Mouse (Mus musculus): Measurements from ENCODE around the gene Svop. TPM values are rescaled to one million over a fixed set of nuclear protein-coding genes. Genes with fewer than 3 reads are reported as not detected.

Svop gene
- total and polyA plus RNA-seq, 3 experiments, result 0.05 TPM; not detected in 2

DNA sequence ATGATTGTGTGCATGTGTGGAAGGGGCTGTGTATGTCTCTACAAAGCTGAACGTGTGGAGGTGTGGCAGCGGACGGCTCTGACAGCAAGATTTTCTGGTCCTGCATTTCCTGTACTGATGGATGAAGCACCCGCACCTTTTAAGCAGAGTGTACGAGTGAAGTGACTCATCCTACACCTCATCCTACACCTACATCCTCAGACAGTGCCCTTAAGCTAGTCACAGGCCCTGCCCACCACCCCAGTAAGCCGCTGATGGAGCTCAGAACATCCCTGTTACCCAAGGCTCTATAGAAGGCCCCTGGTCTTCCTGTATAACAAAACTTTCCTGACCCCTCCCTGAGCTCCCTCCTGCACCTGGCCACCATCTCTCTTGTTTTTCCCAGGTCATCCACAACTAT is 67.0 kb downstream of the Svop start:
- no peak for TF ChIP-seq CTCF (IDR thresholded peaks at IDR 0.05; ENCODE audit: low read depth, low read length)
- ATAC-seq (ENCODE audit: extremely low read depth, insufficient number of reproducible peaks, low FRiP score, poor library complexity, severe bottlenecking), result no peak

DNA sequence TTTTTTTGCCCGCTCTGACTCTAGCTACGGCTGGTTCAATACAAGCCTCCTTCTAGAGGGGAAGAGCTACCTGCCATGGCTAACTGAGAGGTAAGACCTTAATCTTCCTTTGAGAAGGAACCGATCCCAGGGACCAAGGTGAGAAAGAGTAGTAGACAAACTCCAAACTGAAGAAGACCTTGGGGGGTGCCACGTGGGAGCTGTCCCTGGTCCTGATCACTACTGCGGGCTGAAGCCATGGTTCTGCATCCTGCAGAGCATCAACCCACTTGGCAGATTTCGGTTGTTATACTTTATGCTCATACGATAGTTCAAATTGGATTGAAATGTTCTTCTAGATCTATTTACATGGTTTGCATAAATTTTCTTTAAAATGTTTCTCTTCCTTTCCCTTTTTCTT is 76.2 kb downstream of the Svop start:
- no peak for TF ChIP-seq GATA1 (IDR thresholded peaks at IDR 0.05; ENCODE audit: borderline replicate concordance, low read length)
- no peak for TF ChIP-seq GATA2 (IDR thresholded peaks at IDR 0.05; ENCODE audit: borderline replicate concordance, low read depth, low read length)
- no peak for TF ChIP-seq TAL1 (conservative IDR thresholded peaks at IDR 0.05; ENCODE audit: low read depth, low read length)
- TF ChIP-seq POLR2AphosphoS5 (IDR thresholded peaks at IDR 0.05; ENCODE audit: insufficient replicate concordance, low read depth, low read length), result no peak
- no peak for TF ChIP-seq CTCF (IDR thresholded peaks at IDR 0.05; ENCODE audit: low read depth, low read length)
- H3K4me3 ChIP-seq (ENCODE audit: low read depth, low read length), result no peak overlapping the region
- ATAC-seq (ENCODE audit: extremely low read depth, insufficient number of reproducible peaks, low FRiP score, poor library complexity, severe bottlenecking) (no peak), DNase-seq (ENCODE audit: low spot score) (no peak)
- no peaks in the 10 kb centered on the region for H3K36me3 ChIP-seq (replicated peaks)
- no peaks in the 10 kb centered on the region; the same call in 1 of the 2 replicates for H3K4me1 ChIP-seq (ENCODE audit: insufficient read depth, low read depth, low read length)
- no peaks in the 10 kb centered on the region for H3K9me3 ChIP-seq (replicated peaks)
- H3K27me3 ChIP-seq (ENCODE audit: insufficient read depth, low read length), result no peaks in the 10 kb centered on the region

More for the DNA sequence above, 67.0 kb downstream of the Svop start:
- Histone ChIP-seq H3K4me3 (ENCODE audit: low read depth, low read length) (no peak overlapping the region), H3K27me3 (ENCODE audit: insufficient read depth, low read length) (no peaks in the 10 kb centered on the region), H3K4me1 (ENCODE audit: insufficient read depth, low read depth, low read length) (no peaks in the 10 kb centered on the region), H3K36me3 (replicated peaks) (no peaks in the 10 kb centered on the region), H3K9me3 (replicated peaks) (peaks cover 11% of the 10 kb centered on the region)
- DNase-seq (ENCODE audit: low spot score), result no peak

- Histone ChIP-seq H3K4me3 (ENCODE audit: low read depth, low read length) (no peak overlapping the region), H3K4me1 (ENCODE audit: insufficient read depth, low read depth, low read length) (peaks cover 11% of the 10 kb centered on the region), H3K27me3 (ENCODE audit: insufficient read depth, low read length) (peaks cover 29% of the 10 kb centered on the region), H3K36me3 (replicated peaks) (no peaks in the 10 kb centered on the region), H3K9me3 (replicated peaks) (no peaks in the 10 kb centered on the region)
- no peak for ATAC-seq (ENCODE audit: extremely low read depth, insufficient number of reproducible peaks, low FRiP score, poor library complexity, severe bottlenecking)
- TF ChIP-seq GATA2 (IDR thresholded peaks at IDR 0.05; ENCODE audit: borderline replicate concordance, low read depth, low read length), result no peak
- no peak for TF ChIP-seq GATA1 (IDR thresholded peaks at IDR 0.05; ENCODE audit: borderline replicate concordance, low read length)
- no peak for TF ChIP-seq TAL1 (conservative IDR thresholded peaks at IDR 0.05; ENCODE audit: low read depth, low read length)
- TF ChIP-seq CTCF (IDR thresholded peaks at IDR 0.05; ENCODE audit: low read depth, low read length), result no peak
- no peak for TF ChIP-seq POLR2AphosphoS5 (IDR thresholded peaks at IDR 0.05; ENCODE audit: insufficient replicate concordance, low read depth, low read length)
- no peak for DNase-seq (ENCODE audit: low spot score)
Observed at GRCm38 (mm10) chr5:114009049-114009448, 82.3 kb downstream of the Svop start.

GRCm38 (mm10) chr5:114007753-114008453 is 83.5 kb downstream of the Svop start:
- H3K9me3 ChIP-seq (replicated peaks), result no peaks in the 10 kb centered on the region
- peaks cover 40% of the 10 kb centered on the region for H3K27me3 ChIP-seq (ENCODE audit: insufficient read depth, low read length)
- TF ChIP-seq POLR2AphosphoS5 (IDR thresholded peaks at IDR 0.05; ENCODE audit: insufficient replicate concordance, low read depth, low read length) (no peak), GATA1 (IDR thresholded peaks at IDR 0.05; ENCODE audit: borderline replicate concordance, low read length) (no peak), GATA2 (IDR thresholded peaks at IDR 0.05; ENCODE audit: borderline replicate concordance, low read depth, low read length) (no peak), CTCF (IDR thresholded peaks at IDR 0.05; ENCODE audit: low read depth, low read length) (no peak), TAL1 (conservative IDR thresholded peaks at IDR 0.05; ENCODE audit: low read depth, low read length) (no peak)
- no peak overlapping the region for H3K4me3 ChIP-seq (ENCODE audit: low read depth, low read length)
- H3K4me1 ChIP-seq (ENCODE audit: insufficient read depth, low read depth, low read length), result peaks cover 22% of the 10 kb centered on the region
- no peaks in the 10 kb centered on the region for H3K36me3 ChIP-seq (replicated peaks)
- no peak for DNase-seq (ENCODE audit: low spot score)
- no peak for ATAC-seq (ENCODE audit: extremely low read depth, insufficient number of reproducible peaks, low FRiP score, poor library complexity, severe bottlenecking)

GRCm38 (mm10) chr5:114006974-114007373 is 84.4 kb downstream of the Svop start:
- Histone ChIP-seq H3K9me3 (replicated peaks) (no peaks in the 10 kb centered on the region), H3K36me3 (replicated peaks) (no peaks in the 10 kb centered on the region), H3K4me3 (ENCODE audit: low read depth, low read length) (no peak overlapping the region), H3K27me3 (ENCODE audit: insufficient read depth, low read length) (peaks cover 44% of the 10 kb centered on the region), H3K4me1 (ENCODE audit: insufficient read depth, low read depth, low read length) (peaks cover 25% of the 10 kb centered on the region)
- no peak for DNase-seq (ENCODE audit: low spot score)
- ATAC-seq (ENCODE audit: extremely low read depth, insufficient number of reproducible peaks, low FRiP score, poor library complexity, severe bottlenecking), result no peak
- no peak for TF ChIP-seq GATA2 (IDR thresholded peaks at IDR 0.05; ENCODE audit: borderline replicate concordance, low read depth, low read length)

GRCm38 (mm10) chr5:114005100-114005499 is 86.3 kb downstream of the Svop start:
- H3K27me3 ChIP-seq (ENCODE audit: insufficient read depth, low read length), result peaks cover 45% of the 10 kb centered on the region
- ATAC-seq (ENCODE audit: extremely low read depth, insufficient number of reproducible peaks, low FRiP score, poor library complexity, severe bottlenecking), result no peak
- no peak for TF ChIP-seq GATA2 (IDR thresholded peaks at IDR 0.05; ENCODE audit: borderline replicate concordance, low read depth, low read length)
- TF ChIP-seq POLR2AphosphoS5 (IDR thresholded peaks at IDR 0.05; ENCODE audit: insufficient replicate concordance, low read depth, low read length), result no peak
- TF ChIP-seq CTCF (IDR thresholded peaks at IDR 0.05; ENCODE audit: low read depth, low read length), result no peak
- DNase-seq (ENCODE audit: low spot score), result no peak
- H3K4me3 ChIP-seq (ENCODE audit: low read depth, low read length), result no peak overlapping the region
- H3K36me3 ChIP-seq (replicated peaks), result no peaks in the 10 kb centered on the region
- no peaks in the 10 kb centered on the region; the same call in 1 of the 2 replicates for H3K9me3 ChIP-seq (replicated peaks)
- peaks cover 25% of the 10 kb centered on the region for H3K4me1 ChIP-seq (ENCODE audit: insufficient read depth, low read depth, low read length)

DNA sequence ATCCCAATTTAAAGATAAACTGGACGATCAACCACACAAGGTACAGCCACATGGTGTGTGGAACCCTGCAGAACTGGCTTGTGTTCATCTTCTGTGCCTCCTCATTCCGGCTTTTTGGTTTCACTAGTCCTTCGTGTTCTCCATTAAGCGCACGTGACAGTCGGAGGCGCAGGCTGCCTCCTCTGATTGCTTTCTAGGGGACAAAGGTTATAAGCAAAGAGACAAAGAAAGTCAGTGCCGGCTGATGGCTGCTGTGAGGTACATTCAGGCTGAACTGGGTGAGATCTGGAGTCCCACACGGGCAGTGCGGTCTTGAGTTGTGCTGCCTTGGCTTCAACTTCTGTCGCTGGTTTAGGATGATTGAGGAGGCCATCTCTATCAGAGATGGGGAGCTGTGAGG is 86.8 kb downstream of the Svop start:
- H3K36me3 ChIP-seq (replicated peaks), result no peaks in the 10 kb centered on the region
- H3K4me1 ChIP-seq (ENCODE audit: insufficient read depth, low read depth, low read length), result peaks cover 23% of the 10 kb centered on the region
- no peak overlapping the region for H3K4me3 ChIP-seq (ENCODE audit: low read depth, low read length)
- no peak for TF ChIP-seq CTCF (IDR thresholded peaks at IDR 0.05; ENCODE audit: low read depth, low read length)
- no peak for TF ChIP-seq TAL1 (conservative IDR thresholded peaks at IDR 0.05; ENCODE audit: low read depth, low read length)
- TF ChIP-seq GATA1 (IDR thresholded peaks at IDR 0.05; ENCODE audit: borderline replicate concordance, low read length), result no peak
- no peak for TF ChIP-seq POLR2AphosphoS5 (IDR thresholded peaks at IDR 0.05; ENCODE audit: insufficient replicate concordance, low read depth, low read length)
- ATAC-seq (ENCODE audit: extremely low read depth, insufficient number of reproducible peaks, low FRiP score, poor library complexity, severe bottlenecking) (no peak), DNase-seq (ENCODE audit: low spot score) (no peak)
- peaks cover 40% of the 10 kb centered on the region for H3K27me3 ChIP-seq (ENCODE audit: insufficient read depth, low read length)
- H3K9me3 ChIP-seq (replicated peaks), result no peaks in the 10 kb centered on the region; the same call in 1 of the 2 replicates
